Mouse (Mus musculus) ovary, postnatal 14 days (tissue): ENCODE measurements at regions not wholly inside any gene's neighbourhood (a gene's known extent, or its start where the extent isn't known, plus 50 kb on each side); places are given as distances from the start of the nearest gene placed in this dataset.

Experiments used
- DNase-seq: peaks from one replicate; pipeline ENCODE4 v3.0.0; 2022; ENCODE audit warnings: low spot score

DNA sequence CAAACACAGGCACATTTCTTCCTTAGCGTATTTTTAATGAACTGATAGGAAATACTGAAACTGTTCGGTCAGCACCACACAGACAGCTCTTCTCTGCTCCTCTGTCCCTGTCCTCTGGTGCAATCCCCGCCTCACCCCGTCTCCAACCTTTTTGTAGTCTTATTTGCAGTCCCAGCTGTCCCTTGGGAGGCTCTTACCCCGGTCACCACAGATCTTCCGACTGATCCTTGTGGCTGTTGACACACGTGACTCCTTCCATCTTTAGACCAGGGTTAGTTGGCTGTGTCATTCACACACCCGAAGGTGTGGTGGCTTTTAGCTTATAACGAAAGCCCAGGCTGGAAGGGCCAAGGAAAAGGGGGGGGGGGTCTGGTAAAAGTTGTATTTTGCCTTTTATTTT is 56.4 kb downstream of the Cyp26a1 start:
- no peak for DNase-seq

DNA sequence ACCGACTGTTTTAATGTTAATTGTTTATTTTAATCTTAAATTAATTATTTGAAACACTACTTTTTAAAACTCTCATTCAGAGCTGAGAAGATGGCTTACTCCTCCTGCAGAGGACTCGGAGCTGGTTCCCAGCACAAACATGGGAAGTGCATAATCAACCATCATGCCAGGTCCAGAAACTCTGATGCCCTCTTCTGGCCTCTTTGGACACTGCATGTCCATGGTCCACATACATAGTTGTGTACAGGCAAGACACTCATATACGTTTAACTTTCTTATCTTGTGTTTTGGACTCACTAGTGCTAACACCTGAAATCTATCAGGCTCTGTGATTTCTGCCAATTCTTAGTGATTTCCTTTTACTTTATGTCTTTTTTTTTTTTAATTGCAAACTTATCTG is 57.8 kb downstream of the Cyp26a1 start:
- DNase-seq = no peak

DNA sequence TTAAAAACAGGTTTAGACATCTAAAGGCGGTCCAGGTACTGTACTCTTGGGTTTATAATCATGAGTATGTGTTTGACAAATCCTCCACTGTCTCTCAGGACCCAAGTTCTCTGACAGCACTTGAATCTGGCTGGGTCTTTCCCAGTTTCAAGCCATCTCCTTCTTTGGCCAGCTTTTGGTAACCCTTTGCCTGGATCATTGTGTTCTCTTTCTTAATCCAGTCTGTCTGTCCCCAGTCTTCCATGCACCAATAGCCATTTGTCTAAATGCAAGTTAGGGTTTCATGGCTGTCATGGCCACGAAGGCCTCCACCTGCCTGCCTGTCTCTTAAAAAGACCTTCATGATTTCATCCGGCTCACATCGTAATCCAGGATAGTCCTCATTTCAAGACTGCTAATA is 71.8 kb downstream of the Cyp26a1 start:
- no peak for DNase-seq

DNA sequence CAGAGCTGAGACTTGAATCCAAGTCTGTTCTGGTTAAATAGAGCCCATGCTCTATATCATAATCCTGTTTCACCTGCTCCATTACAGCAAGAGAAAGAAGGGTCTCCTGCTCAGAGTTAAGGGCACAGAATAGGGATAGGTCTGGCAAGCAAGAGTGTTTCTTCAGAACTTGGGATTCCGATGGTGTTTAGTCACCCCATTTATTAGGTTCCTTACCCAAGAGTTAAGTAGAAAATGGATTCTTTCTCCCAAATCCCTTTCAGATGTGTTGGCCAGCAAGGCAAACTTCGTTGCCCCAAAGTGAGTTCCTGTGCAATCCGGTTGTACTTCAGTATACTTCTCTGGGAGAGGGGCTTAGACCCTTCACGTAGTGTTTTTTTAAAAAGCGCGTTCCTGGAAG is 74.4 kb downstream of the Cyp26a1 start:
- DNase-seq = no peak

DNA sequence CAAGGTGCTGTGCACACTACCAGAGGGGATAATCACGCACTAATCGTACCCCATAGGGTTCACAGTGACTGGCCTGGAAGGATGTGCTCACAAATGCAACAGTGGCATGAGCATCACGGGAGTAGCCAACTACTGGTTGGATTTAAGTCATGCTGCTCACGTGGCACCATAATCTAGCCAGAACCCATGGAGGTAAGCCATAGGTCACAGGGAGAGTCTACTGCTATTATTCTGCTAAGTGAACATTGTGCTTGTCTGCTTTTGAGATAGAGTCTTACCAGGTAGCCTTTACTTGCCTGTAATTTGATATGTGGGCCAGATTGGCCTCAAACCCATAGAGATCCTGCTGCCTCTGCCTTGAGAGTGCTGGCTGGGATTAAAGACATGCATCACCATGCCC is 77.0 kb downstream of the Cyp26a1 start:
- DNase-seq = no peak

DNA sequence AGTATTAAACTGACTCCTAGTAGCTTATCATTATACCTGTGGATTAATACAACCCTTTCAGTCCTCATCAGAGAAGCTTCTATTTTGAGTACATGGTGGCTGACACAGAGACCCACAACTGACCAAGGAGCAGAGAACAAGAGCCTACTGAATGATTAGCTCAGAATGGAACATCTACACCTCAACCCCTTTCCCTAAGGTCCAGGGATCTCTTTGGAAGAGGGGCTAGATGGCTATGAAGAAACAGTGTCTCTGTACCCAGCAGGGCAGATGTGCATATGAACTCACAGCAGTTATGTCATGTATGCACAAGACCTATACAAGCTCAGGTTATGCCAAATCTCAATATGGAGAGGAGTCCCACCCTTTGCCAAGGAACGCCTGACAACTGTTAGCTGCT is 77.4 kb downstream of the Cyp26a1 start:
- no peak for DNase-seq

DNA sequence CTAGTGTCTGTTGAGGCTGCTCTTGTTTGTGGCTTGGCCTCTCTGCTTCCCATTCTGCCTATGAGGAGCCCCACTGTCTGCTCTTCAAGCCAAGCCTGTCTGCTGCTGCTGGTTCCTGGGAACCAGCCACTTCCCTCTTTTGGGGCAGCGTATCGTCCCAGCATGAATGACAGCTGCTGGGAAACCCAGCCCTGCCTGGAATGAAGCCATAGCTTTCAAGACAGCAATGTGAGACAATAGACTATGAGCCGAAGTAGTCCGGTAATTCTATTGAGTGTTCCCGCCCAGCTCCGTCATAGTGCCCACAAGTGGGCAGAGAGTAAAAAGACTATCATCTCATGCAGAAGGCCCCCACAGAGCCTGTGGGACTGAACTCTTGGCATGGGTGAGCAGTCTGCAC is 80.4 kb downstream of the Cyp26a1 start:
- no peak for DNase-seq

DNA sequence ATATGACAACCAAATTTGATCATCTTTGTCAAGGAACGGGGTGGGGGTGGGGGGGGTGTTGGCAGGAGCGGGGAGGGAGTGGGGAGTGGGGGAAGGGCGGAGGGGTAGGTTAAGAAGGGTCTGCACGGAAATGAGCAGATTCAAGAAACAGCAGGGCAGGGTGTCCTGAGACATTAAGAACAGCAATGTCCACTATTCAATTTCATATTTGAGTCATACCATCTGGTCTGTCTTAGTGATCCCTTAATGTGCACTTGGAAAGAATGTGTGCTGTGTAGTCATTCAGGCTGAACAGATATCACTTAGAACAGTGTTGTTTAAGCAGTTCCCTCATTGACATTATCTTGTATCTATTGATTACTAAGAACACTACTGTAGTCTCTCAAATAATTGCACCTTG is 81.0 kb downstream of the Cyp26a1 start:
- DNase-seq = no peak

DNA sequence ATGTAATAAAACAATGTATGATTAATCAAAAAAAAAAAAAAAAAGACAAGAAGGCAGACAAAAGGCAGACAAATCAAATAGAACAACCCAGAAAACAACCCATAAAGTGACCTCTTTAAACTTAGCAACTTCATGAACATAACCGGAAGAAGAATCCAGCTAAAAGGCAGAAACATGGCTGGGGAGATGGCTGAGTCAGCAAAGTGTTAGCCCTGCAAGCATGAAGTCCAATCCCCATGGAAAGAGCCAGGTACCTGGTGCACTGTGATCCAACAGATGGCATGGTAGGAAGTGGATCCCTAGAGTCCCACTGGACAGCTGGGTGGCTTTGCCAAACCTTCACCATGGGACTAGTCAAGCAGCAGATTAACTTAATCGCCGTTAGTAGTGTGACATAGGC is 90.9 kb downstream of the Cyp26a1 start:
- no peak for DNase-seq

DNA sequence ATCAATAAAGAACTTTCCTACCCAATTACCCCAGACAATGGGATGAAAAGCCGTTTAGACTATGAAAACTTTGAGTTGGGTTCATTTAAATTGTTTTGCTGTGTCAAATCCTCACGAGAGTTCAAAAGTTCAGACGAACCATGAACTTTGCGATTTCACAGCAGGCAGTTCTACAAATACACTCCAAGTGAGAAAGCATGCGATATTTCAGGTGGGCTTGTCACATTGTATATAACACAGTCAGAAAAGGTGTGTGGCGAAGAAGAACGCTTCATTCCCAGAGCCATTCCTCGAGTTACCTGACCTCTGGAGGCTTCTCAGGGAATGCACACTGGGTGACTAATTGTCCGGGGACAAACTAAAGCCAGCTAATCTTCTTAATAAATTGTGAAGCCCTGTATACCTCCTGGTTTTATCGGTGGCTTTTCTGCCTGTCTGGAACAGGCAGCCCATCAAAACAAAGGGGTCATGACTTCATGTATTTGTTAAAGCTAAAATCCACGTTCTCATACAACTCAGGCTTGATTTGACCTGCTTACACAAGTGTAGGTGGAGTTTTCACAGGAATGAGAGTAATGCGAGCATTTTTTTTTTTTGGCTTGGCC is 92.1 kb downstream of the Cyp26a1 start:
- DNase-seq = no peak

DNA sequence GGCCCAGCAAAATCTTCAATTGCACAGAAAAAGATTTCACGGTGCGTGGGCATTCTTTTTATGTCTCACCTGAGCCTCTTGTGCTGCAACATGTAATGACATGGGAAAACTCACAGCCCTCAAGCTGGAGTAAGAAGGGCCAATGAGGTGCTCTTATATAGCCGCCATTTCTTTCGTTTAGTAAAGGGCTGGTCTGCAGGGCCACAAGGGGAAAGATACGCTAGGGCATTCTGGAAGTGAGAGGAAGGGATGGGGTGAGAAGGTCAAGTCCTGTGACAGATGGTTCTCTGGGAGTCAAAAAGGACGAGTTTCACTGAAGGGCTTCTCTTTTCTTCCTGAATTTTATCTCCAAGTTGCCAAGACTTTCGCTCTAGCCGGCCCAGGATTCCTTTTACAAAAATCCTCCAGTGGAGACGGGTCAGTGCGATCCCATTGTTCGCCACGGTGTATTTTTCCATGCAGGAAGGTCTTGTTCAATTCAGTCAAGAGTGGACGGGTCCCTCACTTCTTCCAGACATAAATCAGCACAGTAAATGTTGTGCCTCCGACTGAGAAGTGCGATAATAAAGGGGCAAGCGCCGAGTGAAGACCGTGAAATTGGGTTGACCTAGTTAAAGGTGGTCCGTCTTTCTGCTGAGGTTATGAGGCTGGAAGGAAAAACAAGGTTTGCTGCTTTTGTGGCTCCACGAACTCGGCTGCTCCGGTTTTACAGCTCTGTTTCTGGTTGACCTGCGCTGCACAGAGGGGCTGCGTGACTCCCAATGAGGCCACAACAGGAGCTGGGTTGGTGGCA is 92.9 kb downstream of the Cyp26a1 start:
- DNase-seq = no peak

DNA sequence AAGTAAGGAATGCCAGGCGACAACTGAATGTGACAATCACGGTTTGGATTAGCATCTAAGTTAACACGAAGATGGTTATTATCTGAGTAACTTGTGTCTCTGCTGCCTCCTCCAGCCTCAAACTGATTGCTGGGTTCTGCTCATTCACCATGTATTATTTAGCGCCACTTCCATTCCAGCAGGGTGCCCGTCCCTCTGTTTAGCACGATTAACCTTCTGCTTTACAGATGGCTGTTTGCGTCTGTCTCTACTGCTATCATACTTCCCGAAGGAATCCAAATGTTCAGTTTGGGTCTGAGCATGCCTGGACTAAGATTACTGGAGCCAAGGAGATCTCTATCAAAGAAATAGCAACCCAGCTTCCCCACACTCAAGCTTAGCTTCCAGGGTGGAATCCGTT is 95.6 kb downstream of the Cyp26a1 start:
- no peak for DNase-seq

DNA sequence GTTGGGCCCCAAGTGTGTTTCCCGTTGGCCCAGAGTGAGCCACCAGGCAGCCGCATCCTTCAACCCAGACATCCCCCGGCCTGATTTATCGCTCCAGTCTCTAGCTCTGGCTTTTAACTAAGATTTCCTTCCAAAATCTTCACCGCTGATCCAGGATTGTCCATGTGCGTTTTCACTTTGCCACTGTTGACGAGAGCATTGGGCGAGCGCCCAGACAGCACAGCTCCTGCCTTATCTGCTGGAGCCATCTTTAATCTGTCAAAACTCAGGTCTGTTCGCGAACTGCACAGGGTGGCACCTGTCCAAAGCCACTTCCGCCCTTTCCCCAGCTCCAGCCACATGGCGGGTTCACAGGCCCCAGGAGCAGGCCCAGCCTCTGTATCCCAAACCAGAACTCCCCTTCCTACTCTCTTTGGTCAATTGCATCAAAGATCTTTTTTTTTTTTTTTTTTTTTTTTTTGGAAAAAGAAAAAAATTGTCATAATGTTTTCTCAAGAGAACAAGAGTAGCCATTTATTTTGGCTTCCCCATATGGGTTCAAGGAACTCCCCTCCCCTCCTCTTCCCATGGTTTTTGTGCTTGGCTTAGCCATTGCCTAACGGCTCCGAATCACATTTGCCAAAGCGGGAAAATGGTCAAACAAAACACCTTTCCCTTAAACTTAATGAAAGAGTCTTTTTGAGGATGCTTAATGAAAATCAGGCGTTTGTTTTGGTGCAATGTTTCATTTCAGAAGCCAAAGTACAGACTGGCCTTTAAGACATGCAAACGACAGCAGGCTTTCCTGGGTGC is 98.2 kb downstream of the Cyp26a1 start:
- no peak for DNase-seq

DNA sequence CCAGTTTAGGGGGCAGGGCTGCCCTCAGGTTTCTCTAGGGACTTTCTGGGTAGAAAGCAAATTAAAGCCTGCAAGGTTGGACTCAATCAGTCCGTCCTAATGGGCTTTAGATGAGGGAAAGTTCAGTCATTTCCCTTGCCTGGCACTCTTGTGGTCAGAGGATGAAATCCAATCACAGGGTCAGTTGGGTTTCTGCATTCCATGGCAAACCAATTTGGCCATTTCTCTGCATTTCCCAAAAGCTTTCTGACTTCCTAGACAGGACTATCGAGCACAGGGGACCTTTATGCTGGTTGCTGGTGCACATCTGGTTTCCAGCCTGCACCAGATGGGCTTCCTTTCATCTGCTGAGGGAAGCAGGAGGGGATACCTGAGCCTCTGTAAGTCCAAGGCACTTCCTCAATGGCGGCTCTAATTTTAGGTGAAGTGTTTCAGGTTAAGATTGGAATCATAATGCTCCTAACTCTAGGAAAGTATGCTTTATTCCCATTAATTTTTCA is 102.6 kb downstream of the Cyp26a1 start:
- DNase-seq = no peak

DNA sequence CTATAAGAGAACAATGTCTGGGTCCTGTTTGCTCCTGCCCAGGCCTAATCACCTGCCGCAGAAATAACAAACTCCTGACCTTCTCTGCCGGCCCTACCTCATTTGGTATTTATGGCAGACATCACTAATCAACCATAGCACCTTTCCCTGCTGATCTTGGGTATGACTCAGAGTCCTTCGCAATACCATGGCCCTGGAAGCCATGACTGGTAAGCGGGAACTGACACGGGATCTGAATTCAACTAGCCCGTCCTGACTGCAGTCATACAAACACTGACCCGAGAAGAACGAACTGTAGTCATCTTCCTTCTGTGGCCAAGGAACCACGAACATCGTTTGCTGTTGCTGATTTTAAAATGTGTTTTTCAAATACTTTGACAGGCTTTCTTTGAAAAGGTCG is 112.1 kb downstream of the Cyp26a1 start:
- DNase-seq = no peak

DNA sequence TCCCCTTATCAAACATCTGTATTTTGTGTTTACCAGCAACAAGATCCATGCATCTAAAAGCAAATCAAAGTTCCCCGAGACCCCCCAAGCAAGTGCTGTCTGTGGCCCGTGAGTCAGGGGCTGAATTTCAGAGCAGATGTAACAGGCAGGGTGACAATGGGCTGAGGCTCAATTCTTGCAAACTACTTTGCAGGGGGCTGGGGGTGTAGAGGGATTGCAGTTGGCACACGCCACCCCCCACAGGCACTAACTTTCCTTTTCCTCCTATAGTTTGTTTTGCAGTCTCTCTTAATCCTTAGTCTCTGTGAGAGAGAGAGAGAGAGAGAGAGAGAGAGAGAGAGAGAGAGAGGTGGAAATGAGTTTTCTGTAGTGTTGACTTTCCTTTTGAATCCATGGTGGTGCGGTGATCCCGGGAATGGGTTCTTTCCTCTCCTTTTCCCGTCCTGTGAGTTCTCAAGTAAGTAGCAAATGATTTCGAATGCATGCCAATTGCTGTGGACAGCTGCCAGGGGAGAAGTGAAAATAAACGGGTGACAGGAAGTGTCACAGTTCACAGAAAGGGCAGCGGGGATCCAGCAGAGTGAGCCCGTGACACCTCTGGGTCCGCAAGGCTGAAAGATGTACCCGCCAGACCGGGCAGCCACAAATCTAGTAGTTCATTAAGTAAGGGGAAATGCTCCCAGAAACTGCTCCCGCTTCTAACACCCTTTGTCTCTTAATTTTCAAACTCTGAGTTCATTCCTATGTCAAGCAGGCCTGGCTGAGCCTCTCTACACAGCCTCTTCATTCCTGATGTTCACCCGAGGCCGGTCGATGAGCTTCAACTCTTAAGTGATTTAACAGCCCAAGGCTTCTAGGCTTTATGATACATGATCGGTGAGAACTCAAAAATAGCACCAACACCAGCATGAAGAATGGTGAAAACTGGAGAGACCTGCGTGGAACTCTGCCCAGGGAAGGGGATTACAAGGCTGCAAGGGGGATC is 116.8 kb downstream of the Cyp26a1 start:
- peak; percentile 26 for DNase-seq

DNA sequence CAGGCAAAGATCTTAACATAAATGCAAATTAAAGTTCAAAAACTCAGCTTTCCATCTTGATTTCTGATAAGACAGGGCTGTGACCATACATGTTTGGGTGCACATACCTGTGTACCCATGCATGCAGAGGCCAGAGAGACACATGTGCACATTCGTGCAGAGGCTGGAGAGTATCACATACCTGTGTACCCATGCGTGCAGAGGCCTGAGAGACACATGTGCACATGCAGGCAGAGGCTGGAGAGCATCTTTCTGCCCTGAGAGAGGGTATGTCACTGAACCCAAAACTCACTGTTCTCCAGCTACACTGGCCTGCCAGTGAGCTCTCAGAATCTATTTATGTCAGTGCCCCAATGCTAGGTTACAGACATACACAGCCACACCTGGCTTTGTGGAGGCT is 118.0 kb downstream of the Cyp26a1 start:
- no peak for DNase-seq

DNA sequence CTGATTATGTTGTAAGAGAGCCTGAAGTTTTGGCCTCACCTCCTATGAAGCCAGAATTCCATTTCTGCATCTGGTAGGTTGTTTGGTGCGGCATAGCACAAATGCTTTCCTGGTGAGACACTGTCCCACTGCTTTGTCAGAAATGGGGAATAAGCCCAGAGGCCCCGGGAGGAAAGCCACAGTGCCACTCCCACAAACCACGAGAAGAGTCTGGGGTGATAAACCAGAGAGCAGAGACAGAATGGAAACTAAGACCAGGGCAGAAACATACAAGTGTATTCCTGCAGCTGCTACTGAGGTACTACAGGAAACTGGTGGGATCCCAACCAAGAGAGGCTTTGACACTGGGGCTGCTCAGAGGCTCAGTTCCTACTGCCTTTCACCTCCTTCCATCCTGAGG is 123.6 kb downstream of the Cyp26a1 start:
- no peak for DNase-seq

DNA sequence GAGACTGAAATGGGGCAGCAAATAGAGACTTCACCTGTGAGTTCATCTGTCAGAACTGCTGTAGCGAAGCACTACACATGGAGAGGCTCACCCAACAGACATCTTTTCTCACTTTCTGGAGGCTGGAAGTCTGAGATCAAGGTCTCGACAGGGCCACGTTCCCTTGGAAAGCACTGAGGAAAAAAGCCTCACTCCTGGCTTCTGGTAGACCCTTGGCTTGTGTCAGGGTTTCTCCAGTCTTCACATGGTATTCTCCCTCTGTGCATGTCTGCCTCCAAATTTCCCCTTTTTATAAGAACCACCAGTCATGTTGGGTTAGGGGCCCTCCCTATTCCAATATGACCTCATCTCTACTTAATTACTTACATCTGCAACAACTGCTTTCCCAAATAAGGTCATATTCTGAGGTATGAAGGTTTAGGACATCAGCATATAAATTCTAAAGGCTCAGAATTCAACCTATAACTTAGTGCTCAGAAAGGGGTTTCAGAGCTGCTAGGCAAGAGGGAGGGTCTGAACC is 124.1 kb downstream of the Cyp26a1 start:
- no peak for DNase-seq

DNA sequence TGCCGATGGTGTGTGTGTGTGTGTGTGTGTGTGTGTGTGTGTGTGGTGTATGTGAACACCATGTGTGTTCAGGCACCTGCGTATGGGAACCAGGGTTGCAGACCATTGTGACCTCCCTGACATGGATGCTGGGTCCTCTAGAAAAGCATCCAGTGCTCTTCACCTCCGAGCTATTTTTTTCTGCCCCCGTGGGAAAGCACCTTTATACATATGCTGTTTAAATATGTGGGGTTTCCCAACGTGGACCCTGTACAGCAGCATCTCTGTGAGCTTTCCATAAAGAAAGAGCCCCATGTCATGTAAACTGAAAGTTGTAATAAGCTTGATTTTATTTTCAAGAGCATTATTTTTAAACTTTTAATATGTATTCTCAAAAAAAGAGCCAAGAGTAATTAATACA is 126.6 kb downstream of the Cyp26a1 start:
- DNase-seq = no peak

DNA sequence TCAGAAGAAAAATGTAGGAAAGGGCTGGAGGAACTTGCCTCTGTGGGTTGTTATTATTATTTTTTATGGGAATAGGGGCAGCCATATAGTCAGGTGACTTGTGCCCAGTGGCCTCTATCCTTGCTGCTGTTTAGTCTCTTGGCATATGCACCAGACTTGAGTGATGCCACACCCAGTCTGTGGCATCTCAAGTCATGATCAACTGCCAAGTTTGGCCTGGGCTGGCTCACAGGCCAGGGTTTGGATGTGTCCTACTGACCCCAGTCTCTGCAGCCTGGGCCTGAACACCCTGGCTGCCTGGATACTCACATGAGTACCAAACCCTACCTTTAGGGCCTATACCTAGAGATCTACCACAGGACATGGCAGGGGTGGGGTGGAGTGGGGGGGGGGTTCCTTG is 133.8 kb downstream of the Cyp26a1 start:
- no peak for DNase-seq

DNA sequence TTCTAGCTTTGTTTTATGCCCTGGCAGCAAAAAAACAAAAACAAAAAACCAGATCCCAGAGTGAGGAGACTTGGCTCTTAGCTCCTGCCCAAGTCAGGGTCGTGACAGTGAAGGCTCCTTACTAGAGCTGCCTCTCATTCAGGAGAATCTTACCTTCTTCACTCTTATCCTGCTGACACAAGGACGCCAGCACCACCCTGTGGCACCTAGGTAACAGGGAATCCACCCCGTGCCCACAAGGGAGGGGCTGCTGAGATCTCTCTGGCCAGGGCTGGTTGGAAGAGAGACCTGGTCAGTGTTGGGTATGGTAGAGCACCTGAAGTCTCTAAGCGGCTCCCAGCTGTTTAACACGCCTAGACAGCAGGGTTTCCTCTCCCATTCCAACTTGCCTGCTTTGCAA is 139.3 kb downstream of the Cyp26a1 start:
- no peak for DNase-seq
